Mouse (Mus musculus): ENCODE results near the gene Foxd1.

Foxd1 gene

GRCm38 (mm10) chr13:98385877-98386276 is 31.8 kb downstream of the Foxd1 start:
- no peak for DNase-seq (ENCODE audit: inconsistent ontology term)

GRCm38 (mm10) chr13:98389092-98389491 is 35.0 kb downstream of the Foxd1 start:
- no peak for DNase-seq (ENCODE audit: inconsistent ontology term)

DNA sequence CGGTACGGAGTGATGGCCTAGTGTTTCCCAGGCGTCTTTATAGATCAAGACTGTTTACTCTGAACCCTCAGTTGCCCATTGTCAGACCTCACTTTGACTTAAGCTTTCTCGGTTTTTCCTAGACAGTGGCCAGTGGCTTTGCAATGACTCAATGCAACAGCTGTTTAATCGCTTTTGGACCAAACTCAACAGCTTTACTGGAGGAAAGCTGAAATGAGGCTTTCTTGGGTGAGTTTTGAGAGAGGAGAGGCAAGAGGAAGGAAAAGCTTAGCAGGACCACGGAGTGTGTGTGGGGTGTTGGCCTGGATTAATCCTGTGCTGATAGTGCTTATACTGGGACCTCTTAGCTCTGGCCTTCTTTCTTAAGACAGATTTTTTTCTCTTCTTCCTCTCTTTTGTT is 36.3 kb downstream of the Foxd1 start:
- no peak for DNase-seq (ENCODE audit: inconsistent ontology term)

GRCm38 (mm10) chr13:98390771-98391634 is 37.0 kb downstream of the Foxd1 start:
- peak; percentile 77 for DNase-seq (ENCODE audit: inconsistent ontology term)

DNA sequence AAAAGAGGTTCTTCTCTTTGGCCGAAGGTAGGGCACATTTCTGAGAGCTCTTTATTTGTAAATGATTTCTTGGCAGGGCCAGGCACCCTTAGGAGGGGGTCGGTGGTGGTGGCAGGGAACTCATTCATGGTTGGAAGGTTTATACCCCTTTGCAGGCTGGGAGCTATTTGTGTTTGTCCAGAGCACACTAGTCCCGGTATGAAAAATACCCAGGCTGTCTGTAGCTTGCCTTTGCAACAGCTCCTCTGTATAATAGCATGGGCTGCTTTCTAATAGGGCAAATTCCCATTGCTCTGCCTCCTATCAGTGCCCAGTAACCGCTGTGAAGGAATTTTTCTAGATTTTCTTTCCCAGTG is 37.6 kb downstream of the Foxd1 start:
- DNase-seq (ENCODE audit: inconsistent ontology term), result peak; percentile 51

GRCm38 (mm10) chr13:98392031-98392430 is 38.0 kb downstream of the Foxd1 start:
- DNase-seq (ENCODE audit: inconsistent ontology term), result no peak

DNA sequence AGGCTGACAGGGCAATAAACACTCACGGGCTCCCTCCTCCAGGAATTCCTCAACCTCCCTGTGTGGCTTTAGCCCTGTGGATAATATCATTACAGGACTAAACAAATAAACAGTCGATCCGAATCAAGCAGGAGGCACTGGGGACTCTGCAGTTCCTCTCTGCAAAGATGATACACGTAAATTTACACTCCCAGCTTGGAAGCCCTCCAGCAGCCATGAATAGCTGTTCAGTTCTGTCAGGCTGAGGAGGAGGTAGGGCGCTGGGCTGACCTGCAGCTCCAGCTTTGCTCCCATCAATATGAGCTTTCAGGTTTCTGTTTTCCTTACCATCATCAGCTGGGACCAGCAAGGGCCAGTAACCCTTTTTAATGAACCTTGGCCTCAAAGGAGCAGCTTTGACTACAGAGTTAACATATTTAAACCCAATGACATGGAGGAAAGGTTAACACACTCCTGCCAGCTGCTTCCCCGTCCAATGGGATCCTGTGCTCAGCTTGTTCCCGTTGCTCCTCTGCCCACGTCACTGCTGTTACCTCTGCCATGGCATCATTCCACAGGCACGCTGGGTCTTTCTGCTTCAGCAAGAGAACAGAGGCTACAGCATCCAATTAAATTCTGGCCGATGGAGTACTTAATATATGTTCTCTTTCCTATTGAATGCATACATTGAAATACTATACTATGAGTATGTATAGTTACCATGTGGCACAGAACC is 39.5 kb downstream of the Foxd1 start:
- peak; percentile 22 for DNase-seq (ENCODE audit: inconsistent ontology term)

All from Muller cell, postnatal 12 days (primary cell).